Mouse (Mus musculus): ENCODE measurements around the gene Vamp1.

Gene Vamp1

GRCm38 (mm10) chr6:125213129-125213528 lies 2.2 kb upstream of the Vamp1 start:
- no peak for DNase-seq (ENCODE audit: low spot score in 2 of 2)

GRCm38 (mm10) chr6:125213715-125214114 lies 1.6 kb upstream of the Vamp1 start:
- DNase-seq (ENCODE audit: low spot score in 2 of 2) = no peak

- no peak for DNase-seq (ENCODE audit: low spot score in 2 of 2)
Measured at GRCm38 (mm10) chr6:125216898-125217297, 1.5 kb downstream of the Vamp1 start.

GRCm38 (mm10) chr6:125217899-125218298 lies 2.5 kb downstream of the Vamp1 start:
- DNase-seq (ENCODE audit: low spot score in 2 of 2) = no peak

GRCm38 (mm10) chr6:125218963-125219362 lies 3.6 kb downstream of the Vamp1 start:
- DNase-seq (ENCODE audit: low spot score in 2 of 2) = no peak

- DNase-seq (ENCODE audit: low spot score in 2 of 2) = no peak
Measured at GRCm38 (mm10) chr6:125221115-125221745, 5.9 kb downstream of the Vamp1 start.

GRCm38 (mm10) chr6:125222146-125222545 lies 6.8 kb downstream of the Vamp1 start:
- no peak for DNase-seq (ENCODE audit: low spot score in 2 of 2)

- DNase-seq (ENCODE audit: low spot score in 2 of 2) = no peak
Measured at GRCm38 (mm10) chr6:125222577-125222976, 7.2 kb downstream of the Vamp1 start.

GRCm38 (mm10) chr6:125225518-125226115 lies 10.3 kb downstream of the Vamp1 start:
- no peak for DNase-seq (ENCODE audit: low spot score in 2 of 2)

- DNase-seq (ENCODE audit: low spot score in 2 of 2) = no peak
Measured at GRCm38 (mm10) chr6:125230571-125230970, 15.2 kb downstream of the Vamp1 start.

- DNase-seq (ENCODE audit: low spot score in 2 of 2) = peak in 1 of 2 experiments; percentile 44
Measured at GRCm38 (mm10) chr6:125231117-125232044, 16.0 kb downstream of the Vamp1 start, which contains the start of gene Tapbpl. Gene Tapbpl, minus strand, starts transcription at chr6:125231860.

- DNase-seq (ENCODE audit: low spot score in 2 of 2) = no peak
Measured at GRCm38 (mm10) chr6:125232045-125232437, 16.7 kb downstream of the Vamp1 start.

GRCm38 (mm10) chr6:125232516-125232915 lies 17.2 kb downstream of the Vamp1 start:
- DNase-seq (ENCODE audit: low spot score in 2 of 2) = no peak

- DNase-seq (ENCODE audit: low spot score in 2 of 2) = no peak
Measured at GRCm38 (mm10) chr6:125233816-125234519, 18.6 kb downstream of the Vamp1 start.

GRCm38 (mm10) chr6:125234520-125234828 lies 19.1 kb downstream of the Vamp1 start:
- no peak for DNase-seq (ENCODE audit: low spot score in 2 of 2)

GRCm38 (mm10) chr6:125236341-125236740 lies 21.0 kb downstream of the Vamp1 start:
- DNase-seq (ENCODE audit: low spot score in 2 of 2) = no peak

GRCm38 (mm10) chr6:125236782-125237181 lies 21.4 kb downstream of the Vamp1 start, which contains the start of gene Cd27:
Gene Cd27, minus strand, starts transcription at chr6:125237010.
- DNase-seq (ENCODE audit: low spot score in 2 of 2) = no peak

GRCm38 (mm10) chr6:125237421-125237820 lies 22.1 kb downstream of the Vamp1 start:
- no peak for DNase-seq (ENCODE audit: low spot score in 2 of 2)

GRCm38 (mm10) chr6:125238396-125238795 lies 23.0 kb downstream of the Vamp1 start:
- DNase-seq (ENCODE audit: low spot score in 2 of 2) = no peak

GRCm38 (mm10) chr6:125239547-125239946 lies 24.2 kb downstream of the Vamp1 start:
- DNase-seq (ENCODE audit: low spot score in 2 of 2) = no peak

- no peak for DNase-seq (ENCODE audit: low spot score in 2 of 2)
Measured at GRCm38 (mm10) chr6:125240617-125241016, 25.3 kb downstream of the Vamp1 start.

- no peak for DNase-seq (ENCODE audit: low spot score in 2 of 2)
Measured at GRCm38 (mm10) chr6:125241566-125241965, 26.2 kb downstream of the Vamp1 start.
